Mouse (Mus musculus) brain, adult 2 months (tissue): ENCODE measurements around the gene Ubl7.

Experiments
- DNase-seq: peaks from one replicate; pipeline ENCODE4 v3.0.0; 2011; ENCODE audit warnings: low read depth, low spot score

Gene Ubl7

DNA sequence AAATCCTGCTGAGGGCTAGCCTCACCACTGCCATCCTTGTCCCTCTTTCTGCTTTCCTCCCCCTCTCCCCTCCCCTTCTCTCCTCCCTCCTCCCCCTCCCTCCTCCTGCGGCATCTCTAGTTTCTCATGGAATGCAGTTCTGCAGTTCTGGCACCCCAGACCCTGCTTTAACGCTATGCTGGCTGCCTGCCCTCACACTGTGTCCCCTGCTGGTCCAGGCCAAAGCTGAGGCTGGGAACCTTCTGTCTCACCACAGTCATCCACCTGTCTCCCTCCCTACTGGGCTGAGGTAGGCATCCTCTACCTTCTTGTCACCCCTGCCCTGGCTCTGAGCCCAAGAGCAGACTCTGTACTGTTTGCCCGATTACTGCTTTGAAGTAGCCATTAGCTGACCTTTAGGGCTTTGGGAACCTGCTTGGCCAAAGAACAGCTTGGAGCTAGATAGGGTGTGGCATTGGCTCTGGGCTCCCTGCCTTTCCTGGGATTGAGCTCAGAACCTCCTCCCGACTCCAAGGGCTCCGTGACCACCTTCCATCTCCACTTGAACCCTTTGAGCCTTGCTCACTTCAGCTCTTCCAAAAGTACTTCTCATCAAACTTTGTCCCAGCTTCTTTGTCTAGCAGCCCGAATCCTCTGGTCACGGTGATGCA is 36.7 kb downstream of the Ubl7 start:
- DNase-seq = peak; percentile 89

DNA sequence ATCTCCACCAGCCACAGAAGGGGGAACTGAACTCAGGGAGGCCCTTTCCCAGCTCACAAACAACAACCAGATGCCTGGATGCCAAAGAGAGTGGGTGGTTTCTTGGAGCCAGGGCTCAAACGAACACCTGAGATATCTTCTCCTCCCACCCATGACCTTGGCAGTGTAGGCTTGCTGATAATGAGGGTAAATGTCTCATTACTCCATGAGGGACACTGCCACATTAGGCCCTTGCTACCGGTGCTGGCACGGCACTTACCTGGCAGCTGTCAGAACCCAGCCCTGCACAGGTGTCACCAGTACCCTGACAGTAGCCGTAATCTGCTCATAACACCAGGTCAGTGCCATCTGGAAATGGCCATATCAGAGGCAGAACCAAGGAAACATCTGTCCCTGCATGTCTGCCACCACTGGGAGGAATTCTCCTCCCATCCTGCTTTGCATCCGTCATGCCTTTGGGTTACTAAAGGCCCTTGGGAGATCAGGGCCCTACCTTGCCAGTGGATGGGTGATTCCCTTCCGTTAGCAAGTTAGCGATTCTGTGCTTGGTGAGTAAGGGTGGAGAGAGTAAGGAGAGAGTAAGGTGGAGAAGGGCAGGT is 37.7 kb downstream of the Ubl7 start:
- DNase-seq = no peak

DNA sequence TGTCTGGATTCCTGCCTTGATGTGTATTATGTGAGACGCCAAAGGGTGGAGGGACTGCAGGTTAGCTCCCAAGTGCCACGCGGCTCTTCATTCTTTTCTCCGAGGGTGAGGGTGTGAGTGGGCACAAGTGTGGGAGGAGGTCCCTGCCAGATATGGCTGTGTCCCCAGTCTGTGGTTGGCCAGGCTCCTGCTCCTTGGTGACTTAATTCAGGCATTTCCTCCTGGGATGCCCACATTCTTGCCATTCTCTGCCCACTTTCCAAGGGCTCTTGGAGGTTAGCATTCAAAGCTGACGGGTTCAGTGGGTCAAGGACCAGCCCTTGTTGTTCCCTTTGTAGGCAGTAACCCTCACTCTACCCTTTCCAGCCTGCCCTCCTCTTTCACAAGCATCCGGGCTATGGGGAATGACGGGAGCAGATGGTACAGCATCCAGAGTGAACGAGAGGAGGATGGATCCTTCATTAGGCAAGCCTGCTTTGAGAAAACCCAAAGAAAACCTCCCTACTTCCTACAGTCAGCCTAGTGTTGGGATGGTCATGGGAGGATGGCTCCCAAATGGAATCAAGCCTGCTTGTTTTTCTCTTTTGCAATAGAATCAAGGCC is 38.4 kb downstream of the Ubl7 start:
- DNase-seq = no peak

- DNase-seq = peak; percentile 69
These were observed 39.1 kb downstream of the Ubl7 start for GRCm38 (mm10) chr9:57949879-57950278.

GRCm38 (mm10) chr9:57950519-57950918 is 39.7 kb downstream of the Ubl7 start:
- peak; percentile 92 for DNase-seq

DNA sequence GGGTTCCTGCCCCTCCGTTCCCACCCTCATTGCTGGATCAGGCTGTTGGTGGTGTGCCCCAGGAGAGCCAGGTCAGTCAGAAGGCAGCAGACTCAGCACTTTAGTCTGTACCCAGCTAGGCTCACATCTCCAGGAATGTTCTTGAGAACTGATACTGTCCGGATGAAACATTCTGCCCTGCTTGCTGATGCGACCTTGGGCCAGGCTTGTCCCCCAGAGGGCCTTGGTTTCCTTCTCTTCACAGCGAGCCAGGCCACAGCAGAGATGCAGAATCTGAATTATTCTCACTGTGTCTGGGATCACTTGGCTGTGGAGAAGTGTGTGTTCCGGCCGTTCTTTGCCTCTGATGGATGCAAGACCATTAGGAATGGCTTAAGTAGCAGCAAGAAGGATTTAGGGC is 41.2 kb downstream of the Ubl7 start:
- no peak for DNase-seq

DNA sequence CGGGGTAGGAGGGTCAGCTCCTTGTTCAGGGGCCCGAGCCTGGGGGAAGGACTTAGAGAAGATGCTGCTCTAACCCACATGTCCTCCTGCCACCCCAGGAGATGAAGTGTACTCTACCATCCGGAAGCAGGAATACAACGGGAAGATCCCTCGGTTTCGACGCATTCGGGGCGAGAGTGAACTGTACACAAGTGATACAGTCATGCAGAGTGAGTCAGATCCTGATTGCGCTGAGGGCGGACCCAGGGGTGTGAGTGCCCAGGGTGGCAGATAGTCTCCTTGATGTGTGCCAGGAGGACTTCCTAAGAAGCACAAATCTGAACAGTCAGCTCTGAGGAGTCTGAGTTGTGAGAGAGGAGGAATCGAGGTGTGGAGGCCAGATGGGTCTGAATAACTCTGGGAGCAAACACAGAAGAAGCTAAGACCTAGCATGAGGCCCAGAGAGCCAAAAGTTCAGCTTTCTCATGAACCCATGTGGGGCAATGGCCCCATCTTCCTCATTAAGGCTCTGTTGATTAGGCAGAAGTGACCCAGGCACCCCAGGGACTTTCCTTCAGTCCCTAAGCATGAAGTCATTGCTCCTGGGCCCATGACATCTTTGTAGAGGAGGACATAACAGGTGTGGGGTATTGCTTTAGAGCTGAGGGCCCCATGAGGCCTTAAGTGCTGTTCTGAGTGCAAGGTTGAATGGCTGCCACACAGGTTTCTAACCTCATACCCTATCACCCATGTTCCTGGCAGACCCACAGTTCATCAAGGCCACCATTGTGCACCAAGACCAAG is 44.4 kb downstream of the Ubl7 start:
- DNase-seq = peak; percentile 75

GRCm38 (mm10) chr9:57955764-57956163 is 45.0 kb downstream of the Ubl7 start:
- DNase-seq = no peak

- DNase-seq = no peak
These were observed 45.5 kb downstream of the Ubl7 start for GRCm38 (mm10) chr9:57956196-57956837.

DNA sequence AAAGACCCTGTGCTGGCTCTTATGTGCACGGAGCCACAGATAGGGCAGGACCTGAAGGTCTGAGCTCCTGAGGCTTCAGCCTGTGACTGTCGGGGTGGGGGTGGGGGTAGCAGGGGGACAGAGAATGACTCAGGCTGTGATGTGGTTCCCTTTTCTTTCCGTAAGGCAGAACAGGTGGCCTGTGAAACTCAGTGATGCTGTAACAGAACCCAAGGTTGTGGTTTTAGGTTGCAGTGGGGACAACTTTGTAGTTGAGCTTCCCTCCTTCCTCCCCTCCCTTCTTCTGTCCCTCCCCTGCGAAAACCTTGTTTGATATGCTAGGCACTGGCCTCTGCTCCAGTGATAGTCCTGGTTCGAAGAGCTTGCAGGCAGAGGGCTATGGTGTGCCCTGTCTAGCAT is 46.1 kb downstream of the Ubl7 start:
- no peak for DNase-seq

DNA sequence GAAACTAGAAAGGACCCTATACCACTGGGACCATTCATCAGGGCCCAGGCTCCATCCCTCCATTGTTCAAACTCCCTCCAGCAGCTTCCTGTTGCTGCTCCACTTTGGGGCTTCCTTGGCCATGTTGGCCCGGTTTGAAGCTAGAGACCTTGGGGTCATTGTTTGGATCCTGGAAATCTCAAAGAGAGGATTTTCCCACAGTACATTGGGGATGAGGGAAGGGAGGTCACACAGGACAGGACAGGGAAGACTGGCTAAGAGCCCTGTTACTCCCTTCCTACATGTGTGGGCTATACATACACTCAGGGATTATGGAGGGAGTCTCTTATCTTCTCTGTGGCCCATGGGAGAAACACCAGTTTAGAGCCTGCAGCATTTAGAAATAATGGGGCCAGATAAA is 47.8 kb downstream of the Ubl7 start:
- no peak for DNase-seq

DNA sequence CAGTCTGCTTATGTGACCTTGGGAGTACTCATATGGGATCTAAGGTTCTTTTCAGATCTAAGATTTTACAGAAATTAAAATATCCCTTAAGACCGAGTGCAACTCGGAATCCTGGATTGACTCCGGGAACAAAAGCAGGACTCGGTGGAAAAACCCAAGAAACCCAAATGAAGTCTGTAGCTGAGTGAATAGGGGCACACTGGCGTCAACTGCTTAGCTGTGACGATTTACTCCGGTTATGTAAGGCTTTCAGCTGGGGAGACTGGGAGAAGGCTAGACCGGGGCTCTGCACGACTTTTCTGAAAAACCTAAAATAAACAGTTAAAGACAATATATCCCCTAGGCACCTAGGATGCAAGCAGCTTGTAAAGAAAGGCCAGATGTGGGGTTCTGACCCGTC is 48.6 kb downstream of the Ubl7 start:
- DNase-seq = no peak

DNA sequence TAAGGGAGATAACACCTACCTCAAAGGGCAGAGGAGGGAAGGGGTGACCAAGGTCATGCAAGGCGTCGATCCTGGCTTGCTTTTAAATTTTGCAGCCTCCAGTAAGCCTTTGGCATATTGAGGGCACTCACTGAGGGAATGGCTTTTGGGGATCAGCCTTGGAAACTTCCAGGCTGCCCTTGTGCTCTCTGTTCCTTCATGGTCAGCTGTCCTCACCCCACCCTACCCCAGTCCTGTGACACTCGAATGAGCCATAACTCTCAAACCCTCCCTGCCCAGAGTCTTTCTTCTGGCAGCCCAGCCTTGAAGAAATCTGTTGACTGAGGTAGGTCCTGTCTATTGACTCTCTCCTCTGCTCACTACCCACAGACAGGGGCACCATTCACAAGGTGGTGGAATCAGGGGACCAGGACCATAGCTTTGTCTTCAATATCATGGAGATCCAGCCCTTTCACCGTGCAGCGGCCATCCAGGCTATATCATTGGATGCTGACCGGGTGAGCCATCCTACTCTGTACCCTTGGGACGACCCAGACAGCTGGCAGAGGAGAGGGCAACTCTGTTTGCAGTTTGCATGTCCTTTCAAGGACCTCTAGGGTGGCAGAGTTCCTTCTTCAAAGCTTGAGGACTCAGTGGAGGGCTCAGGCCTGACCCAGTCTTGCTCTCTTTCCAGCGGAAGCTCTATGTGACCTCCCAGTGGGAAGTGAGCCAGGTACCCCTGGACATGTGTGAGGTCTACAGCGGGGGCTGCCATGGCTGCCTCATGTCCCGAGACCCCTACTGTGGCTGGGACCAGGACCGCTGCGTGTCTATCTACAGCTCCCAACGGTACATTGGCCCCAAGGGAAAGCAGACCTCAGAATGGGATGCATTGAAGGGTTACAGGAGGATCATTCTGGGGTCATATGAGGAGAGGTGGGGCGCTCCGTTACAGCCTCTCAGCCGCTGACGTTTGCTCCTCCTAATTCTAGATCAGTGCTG is 49.4 kb downstream of the Ubl7 start:
- DNase-seq = no peak

DNA sequence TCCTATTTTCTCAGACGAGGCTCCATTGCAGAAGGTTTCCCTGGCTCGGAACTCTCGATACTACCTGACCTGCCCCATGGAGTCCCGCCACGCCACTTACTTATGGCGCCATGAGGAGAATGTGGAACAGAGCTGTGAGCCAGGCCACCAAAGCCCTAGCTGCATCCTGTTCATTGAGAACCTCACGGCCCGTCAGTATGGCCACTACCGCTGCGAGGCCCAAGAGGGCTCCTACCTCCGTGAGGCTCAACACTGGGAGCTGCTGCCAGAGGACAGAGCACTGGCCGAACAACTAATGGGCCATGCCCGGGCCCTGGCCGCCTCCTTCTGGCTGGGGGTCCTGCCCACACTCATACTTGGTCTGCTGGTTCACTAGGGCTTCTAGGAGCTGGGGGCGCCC is 50.4 kb downstream of the Ubl7 start:
- no peak for DNase-seq

DNA sequence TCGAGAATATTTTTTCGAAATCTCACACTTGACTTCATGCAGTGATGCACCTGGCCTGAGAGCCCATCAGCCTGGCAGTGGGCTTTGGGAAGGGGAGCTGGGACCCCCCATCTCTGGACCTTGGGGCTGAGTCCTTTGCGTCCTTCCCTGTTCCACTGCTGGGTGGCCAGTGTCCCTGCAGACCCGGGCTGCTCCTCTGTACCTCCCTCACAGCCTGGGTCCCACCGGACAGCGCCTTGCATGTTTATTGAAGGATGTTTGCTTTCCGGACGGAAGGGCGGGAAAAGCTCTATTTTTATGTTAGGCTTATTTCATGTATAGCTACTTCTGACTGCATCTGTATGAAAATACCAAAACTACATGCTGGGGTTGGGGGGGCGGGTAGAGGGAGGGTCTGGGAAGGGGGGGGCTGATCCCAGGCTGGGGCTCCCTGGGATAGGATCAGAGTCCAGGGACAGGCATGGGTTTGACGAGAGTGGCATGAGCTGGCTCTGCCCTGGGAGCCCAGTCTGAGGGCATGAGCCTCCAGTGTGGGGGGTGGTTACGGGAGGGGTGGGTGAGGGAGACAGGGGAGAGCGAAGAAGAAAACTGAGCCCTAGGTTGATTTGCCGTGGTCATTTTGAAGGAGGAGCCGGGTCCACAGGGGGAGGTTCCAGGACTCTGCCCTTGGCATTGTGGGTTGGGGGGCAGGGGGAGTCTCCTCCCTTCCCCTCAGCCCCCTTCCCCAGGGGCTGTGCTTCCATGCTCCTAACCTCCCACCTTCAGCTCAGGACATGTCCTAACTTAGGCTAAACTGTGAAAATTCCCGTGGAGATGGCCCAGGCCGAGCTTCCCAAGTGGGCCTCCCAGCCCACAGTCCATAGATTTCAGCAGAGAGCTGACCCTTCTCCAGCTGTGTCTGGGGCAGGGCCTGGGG is 51.3 kb downstream of the Ubl7 start:
- no peak for DNase-seq

- no peak for DNase-seq
These were observed 52.6 kb downstream of the Ubl7 start for GRCm38 (mm10) chr9:57963249-57963997.

DNA sequence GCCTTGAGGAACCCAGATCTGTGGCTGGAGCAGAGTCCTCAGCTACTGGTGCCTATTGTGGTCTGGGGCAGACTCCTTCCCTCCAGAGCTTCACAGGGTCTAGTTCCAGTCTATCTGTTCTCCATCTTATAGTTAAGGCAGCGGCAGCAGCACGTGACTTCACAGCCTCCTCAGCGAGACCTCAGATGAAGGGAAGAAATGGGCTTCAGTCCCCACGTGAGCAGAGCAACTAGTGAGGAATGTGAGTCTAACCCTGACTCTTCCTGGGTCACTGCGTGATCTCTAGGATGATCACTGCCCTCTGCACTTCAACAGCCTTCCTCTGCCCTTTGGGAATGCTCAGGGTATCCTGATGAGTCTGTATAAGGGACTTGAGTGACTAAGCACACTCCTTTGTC is 53.2 kb downstream of the Ubl7 start:
- DNase-seq = no peak

DNA sequence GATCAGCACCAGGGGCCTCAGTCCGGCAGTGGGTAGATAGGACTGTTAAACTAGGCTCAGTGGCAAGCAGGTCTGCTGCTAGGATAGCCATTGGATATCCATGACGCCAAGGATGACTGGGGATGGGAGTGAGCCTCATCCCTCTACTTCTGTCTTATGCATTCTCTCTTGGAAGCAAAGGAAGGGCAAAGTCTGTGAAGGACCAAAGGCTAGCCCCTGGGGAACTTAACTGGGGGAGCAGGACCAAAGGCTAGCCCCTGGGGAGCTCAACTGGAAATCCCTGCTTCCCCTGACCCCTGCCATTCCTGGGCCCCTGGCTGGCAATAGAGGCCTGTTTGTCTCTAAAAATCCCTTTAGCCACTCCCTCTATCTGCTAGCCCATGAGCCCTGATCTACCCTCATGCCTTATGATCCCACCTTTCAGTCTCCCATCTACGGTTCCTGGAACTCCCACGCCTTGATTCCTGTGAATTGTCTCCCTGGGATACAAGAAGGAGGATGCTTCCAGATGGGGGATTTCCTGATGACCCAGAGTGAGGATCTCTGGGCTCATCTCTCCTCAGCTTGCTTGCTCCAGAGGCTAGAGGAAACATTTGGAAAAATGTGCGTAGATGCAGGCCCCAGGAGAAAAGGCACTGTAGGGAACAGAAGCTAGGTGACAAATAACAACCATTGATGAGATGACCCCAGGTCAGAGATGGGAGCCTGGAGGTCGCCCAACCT is 53.9 kb downstream of the Ubl7 start:
- DNase-seq = no peak
